Mouse (Mus musculus) olfactory bulb, adult 2 months (tissue): ENCODE measurements at regions not wholly inside any gene's neighbourhood (a gene's known extent, or its start where the extent isn't known, plus 50 kb on each side); places are given as distances from the start of the nearest gene placed in this dataset.

Experiments used
- CTCF ChIP-seq: fragments of 200-500 bp; IDR thresholded peaks from 2 replicates; pipeline ENCODE4 v1.5.1; 2012; ENCODE audit warnings: low read depth, mild to moderate bottlenecking, low read length, moderate library complexity; ENCODE audit not compliant: insufficient read depth
- POLR2A ChIP-seq: fragments of 200-500 bp; IDR thresholded peaks from 2 replicates; pipeline ENCODE4 v1.6.1; 2012; ENCODE audit warnings: mild to moderate bottlenecking, low read depth, low read length, moderate library complexity; ENCODE audit not compliant: insufficient read depth

DNA sequence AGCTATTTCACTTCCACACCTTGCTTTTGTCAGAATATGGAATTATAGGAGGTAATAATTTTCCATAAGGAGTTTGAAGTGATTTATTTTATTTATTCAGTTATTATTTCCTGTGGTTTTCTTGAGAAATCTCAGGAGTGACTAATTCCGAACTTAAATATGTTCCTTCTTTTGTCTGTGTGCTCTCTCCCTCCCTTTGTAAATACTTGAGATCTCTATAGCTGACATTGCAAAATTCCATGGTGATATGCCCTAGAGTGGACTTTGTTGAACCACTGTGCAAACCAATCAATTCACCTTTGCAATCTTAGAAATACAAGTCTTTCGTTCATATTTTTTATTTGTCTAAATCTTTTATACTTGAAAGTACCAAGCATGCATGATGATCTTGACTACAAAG lies 478.8 kb upstream of the Gm9747 start:
- no peak for TF ChIP-seq POLR2A
- TF ChIP-seq CTCF, result no peak
